Mouse (Mus musculus) hindbrain, embryonic 11.5 days (tissue): ENCODE measurements around the gene Apol9b. TPM values are rescaled to one million over a fixed set of nuclear protein-coding genes. Genes with fewer than 3 reads are reported as not detected.

Experiments used
- ATAC-seq: fragments of 200-750 bp; cut with Nextera tagmentation; 2 replicates; pipeline ENCODE4 v1.8.0; 2017; ENCODE audit warnings: mild to moderate bottlenecking, moderate TSS enrichment, moderate library complexity; ENCODE audit not compliant: low FRiP score
- DNase-seq: peaks from one replicate; pipeline ENCODE4 v3.0.0-alpha.2; 2015; ENCODE audit warnings: low spot score
- H3K27ac ChIP-seq: fragments of 300-500 bp; sonication (generic); 2 replicates; pipeline ENCODE4 v1.5.1; 2014; ENCODE audit warnings: mild to moderate bottlenecking, low read depth, low read length
- H3K27me3 ChIP-seq: fragments of 300-500 bp; sonication (generic); 2 replicates; pipeline ENCODE4 v1.6.1; 2014; ENCODE audit warnings: mild to moderate bottlenecking, low read length, moderate library complexity, mixed read lengths; ENCODE audit not compliant: control insufficient read depth, insufficient read depth
- H3K36me3 ChIP-seq: fragments of 300-500 bp; sonication (generic); 2 replicates; pipeline ENCODE4 v1.6.1; 2014; ENCODE audit warnings: mild to moderate bottlenecking, low read length, moderate library complexity, mixed read lengths; ENCODE audit not compliant: control insufficient read depth, insufficient read depth
- H3K4me1 ChIP-seq: fragments of 300-500 bp; sonication (generic); replicated peaks from 2 replicates; pipeline ENCODE4 v1.6.1; 2014; ENCODE audit warnings: low read length, mixed read lengths; ENCODE audit not compliant: control insufficient read depth, insufficient read depth
- H3K4me2 ChIP-seq: fragments of 300-500 bp; sonication (generic); replicated peaks from 2 replicates; pipeline ENCODE4 v1.6.1; 2014; ENCODE audit warnings: mild to moderate bottlenecking, low read depth, low read length
- H3K4me3 ChIP-seq: fragments of 300-500 bp; sonication (generic); 2 replicates; pipeline ENCODE4 v1.5.1; 2014; ENCODE audit warnings: low read depth, low read length
- H3K9ac ChIP-seq: fragments of 300-500 bp; sonication (generic); 2 replicates; pipeline ENCODE4 v1.6.1; 2014; ENCODE audit warnings: low read depth, low read length
- H3K9me3 ChIP-seq: fragments of 300-500 bp; sonication (generic); 2 replicates; pipeline ENCODE4 v1.6.1; 2016; ENCODE audit warnings: low read length; ENCODE audit not compliant: control insufficient read depth
- WGBS: fragments of 180-500 bp; shearing (Covaris S2); extraction: QIAGEN DNeasy Blood & Tissue Kit; methylation state at CpG from one replicate; pipeline ENCODE4 v1.1.7; 2014; 5-methylcytosine and 5-hydroxymethylcytosine counted together
- polyA plus RNA-seq: library from polyadenylated mRNA; unstranded; fragments of >200 nt; fragmentation: Nextera tagmentation; extraction: Ambion mirVana; gene quantifications from 2 replicates; pipeline ENCODE4 v1.2.1, GENCODE M21; 2014

Apol9b gene
- polyA plus RNA-seq, 1 experiment from 2014 or later = not detected

- no peaks in the 10 kb centered on the region for H3K27me3 ChIP-seq
- no peaks in the 10 kb centered on the region for H3K4me1 ChIP-seq
- peaks cover 17% of the 10 kb centered on the region for H3K36me3 ChIP-seq
- H3K4me2 ChIP-seq = no peak overlapping the region
- ATAC-seq (no peak), DNase-seq (no peak)
- no peak overlapping the region for H3K9ac ChIP-seq
- no peaks in the 10 kb centered on the region for H3K9me3 ChIP-seq
- WGBS = 97% methylated on average over 11 of the region's 11 CpGs
- H3K27ac ChIP-seq = no peak overlapping the region
- H3K4me3 ChIP-seq = no peak overlapping the region
Observed at GRCm38 (mm10) chr15:77763702-77764101, 34.9 kb downstream of the Apol9b start.

GRCm38 (mm10) chr15:77764391-77765006 is 35.7 kb downstream of the Apol9b start:
- ATAC-seq = no peak
- Histone ChIP-seq H3K9me3 (no peaks in the 10 kb centered on the region), H3K27ac (no peak overlapping the region), H3K9ac (no peak overlapping the region), H3K4me2 (no peak overlapping the region), H3K4me3 (no peak overlapping the region), H3K36me3 (peaks cover 24% of the 10 kb centered on the region), H3K4me1 (no peaks in the 10 kb centered on the region), H3K27me3 (no peaks in the 10 kb centered on the region)
- 90% methylated on average over 13 of the region's 13 CpGs for WGBS
- DNase-seq = no peak

- no peak overlapping the region for H3K4me3 ChIP-seq
- ATAC-seq = no peak
- no peak overlapping the region for H3K4me2 ChIP-seq
- peaks cover 25% of the 10 kb centered on the region for H3K36me3 ChIP-seq
- no peaks in the 10 kb centered on the region for H3K9me3 ChIP-seq
- H3K4me1 ChIP-seq = no peaks in the 10 kb centered on the region
- DNase-seq = no peak
- no peak overlapping the region for H3K27ac ChIP-seq
- 96% methylated on average over 16 of the region's 16 CpGs for WGBS
- no peaks in the 10 kb centered on the region for H3K27me3 ChIP-seq
- no peak overlapping the region for H3K9ac ChIP-seq
Observed at GRCm38 (mm10) chr15:77765484-77766093, 36.8 kb downstream of the Apol9b start.

- Histone ChIP-seq H3K4me3 (no peak overlapping the region), H3K36me3 (peaks cover 27% of the 10 kb centered on the region), H3K9ac (no peak overlapping the region), H3K27ac (no peak overlapping the region), H3K9me3 (no peaks in the 10 kb centered on the region), H3K27me3 (no peaks in the 10 kb centered on the region), H3K4me2 (no peak overlapping the region), H3K4me1 (no peaks in the 10 kb centered on the region)
- WGBS = 92% methylated on average over 11 of the region's 11 CpGs
- DNase-seq (no peak), ATAC-seq (no peak)
Observed at GRCm38 (mm10) chr15:77766981-77767380, 38.1 kb downstream of the Apol9b start.

- Histone ChIP-seq H3K4me2 (no peak overlapping the region), H3K36me3 (peaks cover 27% of the 10 kb centered on the region), H3K9ac (no peak overlapping the region), H3K4me3 (no peak overlapping the region), H3K4me1 (no peaks in the 10 kb centered on the region), H3K27me3 (no peaks in the 10 kb centered on the region), H3K9me3 (no peaks in the 10 kb centered on the region), H3K27ac (no peak overlapping the region)
- no peak for ATAC-seq
- DNase-seq = no peak
- 96% methylated on average over 5 of the region's 5 CpGs for WGBS
Observed at GRCm38 (mm10) chr15:77770341-77770740, 41.5 kb downstream of the Apol9b start.

- ATAC-seq = no peak
- DNase-seq = no peak
- Histone ChIP-seq H3K4me2 (no peak overlapping the region), H3K36me3 (peaks cover 25% of the 10 kb centered on the region), H3K27ac (no peak overlapping the region), H3K4me3 (no peak overlapping the region), H3K4me1 (no peaks in the 10 kb centered on the region), H3K27me3 (no peaks in the 10 kb centered on the region), H3K9ac (no peak overlapping the region), H3K9me3 (no peaks in the 10 kb centered on the region)
- 95% methylated on average over 9 of the region's 9 CpGs for WGBS
Observed at GRCm38 (mm10) chr15:77770942-77771341, 42.1 kb downstream of the Apol9b start.

GRCm38 (mm10) chr15:77773099-77773915 is 44.5 kb downstream of the Apol9b start:
- Histone ChIP-seq H3K4me2 (no peak overlapping the region), H3K9me3 (no peaks in the 10 kb centered on the region), H3K4me1 (no peaks in the 10 kb centered on the region), H3K27me3 (no peaks in the 10 kb centered on the region), H3K36me3 (peaks cover 21% of the 10 kb centered on the region; the same call in 1 of the 2 replicates), H3K27ac (no peak overlapping the region), H3K4me3 (no peak overlapping the region), H3K9ac (no peak overlapping the region)
- ATAC-seq (no peak), DNase-seq (no peak)
- WGBS = 95% methylated on average over 19 of the region's 19 CpGs

- no peak overlapping the region for H3K27ac ChIP-seq
- H3K27me3 ChIP-seq = no peaks in the 10 kb centered on the region
- H3K4me1 ChIP-seq = no peaks in the 10 kb centered on the region
- no peak for DNase-seq
- H3K9me3 ChIP-seq = no peaks in the 10 kb centered on the region
- H3K4me3 ChIP-seq = no peak overlapping the region
- ATAC-seq = no peak
- H3K4me2 ChIP-seq = no peak overlapping the region
- H3K36me3 ChIP-seq = peaks cover 13% of the 10 kb centered on the region; the same call in 1 of the 2 replicates
- no peak overlapping the region for H3K9ac ChIP-seq
- WGBS = 98% methylated on average over 10 of the region's 10 CpGs
Observed at GRCm38 (mm10) chr15:77774303-77774702, 45.5 kb downstream of the Apol9b start.
